Mouse (Mus musculus): ENCODE data around the gene Ankk1. TPM values are rescaled to one million over a fixed set of nuclear protein-coding genes. Genes with fewer than 3 reads are reported as not detected.

The Ankk1 gene
- total and polyA plus RNA-seq, 3 experiments, result 0.13 to 0.52 (median 0.36) TPM

DNA sequence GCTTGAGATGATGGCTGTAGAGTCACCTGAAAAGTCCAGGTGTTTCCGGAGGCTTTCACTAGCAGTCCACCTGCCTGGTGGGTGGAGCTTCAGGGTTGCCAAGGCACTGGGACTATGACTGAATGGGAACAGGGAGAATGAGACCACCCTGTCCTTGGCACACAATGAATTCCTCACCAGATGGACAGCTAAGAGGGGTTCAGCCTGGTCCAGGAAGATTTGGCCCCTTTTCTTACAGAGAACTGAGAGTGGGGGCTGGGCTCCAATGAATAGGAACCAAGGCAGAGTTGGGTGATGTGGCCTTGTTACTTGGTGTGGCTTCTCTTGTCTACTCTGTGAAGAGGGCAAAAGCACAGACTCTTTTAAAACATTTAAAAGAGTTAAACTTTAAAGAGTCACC lies 25.6 kb upstream of the Ankk1 start:
- no peaks in the 10 kb centered on the region for H3K79me2 ChIP-seq (replicated peaks; ENCODE audit: control insufficient read depth, extremely low read depth, insufficient read depth, poor library complexity, severe bottlenecking)
- no peak overlapping the region for H3K9ac ChIP-seq (ENCODE audit: insufficient read depth, low read depth)
- no peaks in the 10 kb centered on the region for H3K4me1 ChIP-seq (ENCODE audit: control insufficient read depth in 1 of 2, insufficient read depth in 2 of 2)
- no peaks in the 10 kb centered on the region for H3K27me3 ChIP-seq (replicated peaks)
- in situ Hi-C loops (cut with MboI; ENCODE audit: low pct_ligation_motif_present, low pct_unique_long_range_greater_than_20kb, low sequenced_read_pairs) (no loop called here), dilution Hi-C loops (cut with MboI; ENCODE audit: extremely low pct_ligation_motif_present, extremely low pct_unique_long_range_greater_than_20kb, low sequenced_read_pairs) (no loop called here)
- H3K36me3 ChIP-seq (replicated peaks in 1 of 2; ENCODE audit: control insufficient read depth in 1 of 2, insufficient read depth in 1 of 2, low read length in 1 of 2), result no peaks in the 10 kb centered on the region
- no peak overlapping the region for H3K4me3 ChIP-seq (replicated peaks in 1 of 3; ENCODE audit: low read depth in 2 of 3, low read length in 2 of 3, poor library complexity in 1 of 3)
- DNase-seq (ENCODE audit: extremely low read depth), result no peak
- H3K4me2 ChIP-seq (ENCODE audit: insufficient read depth, low read depth, poor library complexity, severe bottlenecking), result no peak overlapping the region
- H3K9me3 ChIP-seq (replicated peaks; ENCODE audit: low read length), result peaks cover 6% of the 10 kb centered on the region
- TF ChIP-seq MAX (IDR thresholded peaks at IDR 0.05; ENCODE audit: low read length) (no peak), TCF12 (IDR thresholded peaks at IDR 0.05; ENCODE audit: low read depth, low read length) (no peak), MAFK (IDR thresholded peaks at IDR 0.05; ENCODE audit: insufficient replicate concordance, low read length) (no peak), JUND (conservative IDR thresholded peaks at IDR 0.05; ENCODE audit: low read depth, low read length) (no peak), MYC (IDR thresholded peaks at IDR 0.05; ENCODE audit: low read depth, low read length) (no peak), MXI1 (IDR thresholded peaks at IDR 0.05; ENCODE audit: low read depth, low read length) (no peak), ZC3H11A (IDR thresholded peaks at IDR 0.05; ENCODE audit: low read depth, low read length) (no peak), POLR2A (IDR thresholded peaks at IDR 0.05; ENCODE audit: low read depth, low read length) (no peak), ZNF384 (IDR thresholded peaks at IDR 0.05; ENCODE audit: low read depth, low read length) (no peak), CHD2 (IDR thresholded peaks at IDR 0.05; ENCODE audit: low read length) (no peak), JUN (IDR thresholded peaks at IDR 0.05; ENCODE audit: insufficient read depth, low read depth, low read length) (no peak), NELFE (IDR thresholded peaks at IDR 0.05; ENCODE audit: low read depth, low read length) (no peak), POLR2AphosphoS2 (IDR thresholded peaks at IDR 0.05; ENCODE audit: low read depth, low read length) (no peak), USF2 (conservative IDR thresholded peaks at IDR 0.05; ENCODE audit: low read depth, low read length) (no peak), RCOR1 (conservative IDR thresholded peaks at IDR 0.05; ENCODE audit: low read depth, low read length) (no peak), SIN3A (IDR thresholded peaks at IDR 0.05; ENCODE audit: low read length) (no peak), NRF1 (IDR thresholded peaks at IDR 0.05; ENCODE audit: low read depth, low read length) (no peak), E2F4 (IDR thresholded peaks at IDR 0.05; ENCODE audit: insufficient replicate concordance, low read depth, low read length) (no peak), TBP (conservative IDR thresholded peaks at IDR 0.05; ENCODE audit: low read depth, low read length) (no peak), BHLHE40 (IDR thresholded peaks at IDR 0.05; ENCODE audit: low read depth, low read length) (no peak)
- no peak overlapping the region for H3K27ac ChIP-seq (ENCODE audit: insufficient read depth, low read depth)

DNA sequence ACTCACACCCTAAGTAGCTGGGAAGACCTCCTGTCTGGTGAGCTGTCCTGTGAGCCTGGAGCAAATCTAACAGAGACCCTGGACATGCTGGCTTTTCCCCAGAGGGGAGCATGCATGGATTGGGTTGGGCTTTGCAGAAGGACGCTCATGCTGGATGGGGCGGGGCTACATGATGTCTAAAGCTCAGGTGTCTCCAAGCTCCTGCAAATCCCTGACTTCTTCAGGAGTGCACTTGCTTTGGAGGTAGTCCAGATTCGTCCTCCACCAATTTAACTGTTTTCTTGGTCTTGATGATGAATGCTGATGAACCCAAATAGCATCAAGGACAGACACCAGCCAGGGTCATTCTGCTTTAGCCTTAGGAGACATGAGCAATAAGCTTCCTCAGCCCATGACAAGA lies 23.7 kb upstream of the Ankk1 start:
- no peak for DNase-seq (ENCODE audit: extremely low read depth)
- Histone ChIP-seq H3K27ac (ENCODE audit: insufficient read depth, low read depth) (no peak overlapping the region), H3K4me1 (ENCODE audit: control insufficient read depth in 1 of 2, insufficient read depth in 2 of 2) (no peaks in the 10 kb centered on the region), H3K9me3 (replicated peaks; ENCODE audit: low read length) (peaks cover 6% of the 10 kb centered on the region), H3K36me3 (replicated peaks in 1 of 2; ENCODE audit: control insufficient read depth in 1 of 2, insufficient read depth in 1 of 2, low read length in 1 of 2) (no peaks in the 10 kb centered on the region), H3K27me3 (replicated peaks) (no peaks in the 10 kb centered on the region), H3K4me3 (replicated peaks in 1 of 3; ENCODE audit: low read depth in 2 of 3, low read length in 2 of 3, poor library complexity in 1 of 3) (no peak overlapping the region), H3K79me2 (replicated peaks; ENCODE audit: control insufficient read depth, extremely low read depth, insufficient read depth, poor library complexity, severe bottlenecking) (no peaks in the 10 kb centered on the region), H3K9ac (ENCODE audit: insufficient read depth, low read depth) (no peak overlapping the region), H3K4me2 (ENCODE audit: insufficient read depth, low read depth, poor library complexity, severe bottlenecking) (no peak overlapping the region)
- in situ Hi-C loops (cut with MboI; ENCODE audit: low pct_ligation_motif_present, low pct_unique_long_range_greater_than_20kb, low sequenced_read_pairs) (no loop called here), dilution Hi-C loops (cut with MboI; ENCODE audit: extremely low pct_ligation_motif_present, extremely low pct_unique_long_range_greater_than_20kb, low sequenced_read_pairs) (no loop called here)
- no peak for TF ChIP-seq POLR2A (IDR thresholded peaks at IDR 0.05; ENCODE audit: low read depth, low read length)

Data from CH12.LX (cell line).